In the genomic region with DNA sequence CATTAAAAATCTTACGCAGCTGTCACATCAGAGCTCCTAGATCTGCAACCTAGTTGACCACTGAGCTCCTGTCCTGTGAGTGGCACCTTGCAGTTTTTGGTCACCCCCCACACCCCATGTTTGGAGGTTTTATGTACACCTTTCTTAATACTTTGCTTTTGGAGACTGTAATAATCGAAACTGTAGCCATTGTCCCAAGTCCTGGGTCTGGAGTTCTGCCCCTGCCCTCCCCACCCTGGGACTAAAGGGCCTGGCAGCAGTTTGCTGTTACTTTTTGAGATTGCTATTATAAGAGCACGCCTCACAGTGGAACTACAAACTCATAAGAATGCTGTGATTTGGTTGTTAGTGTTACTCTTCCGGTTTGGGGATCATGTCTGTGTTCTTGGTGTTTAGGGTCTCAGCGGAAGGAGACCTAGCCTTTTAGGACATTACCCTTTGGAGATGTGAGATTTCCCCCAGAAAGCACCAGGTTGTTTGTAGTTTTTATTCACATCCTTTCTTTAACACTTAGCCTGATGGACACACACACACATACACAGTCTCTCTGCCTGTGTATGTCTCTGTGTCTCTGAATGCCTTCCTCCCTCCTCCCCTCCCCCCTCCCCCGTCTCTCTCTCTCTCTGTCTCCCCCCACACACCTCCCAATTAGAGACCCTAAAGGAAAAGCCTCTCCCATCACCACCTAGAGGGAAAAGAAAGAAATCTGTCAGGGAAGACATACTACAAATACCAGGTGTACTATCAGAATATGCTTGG, we compare ENCODE assay signal across 8 mouse cellular contexts.
A peak's percentile ranks its signal among the peaks of the same experiment; 100 is the strongest.
DNase-seq lines count a peak whose midpoint lies in the region; ATAC-seq and TF ChIP-seq lines count a peak whose summit lies in the region.

No protein-coding gene starts in this region.

- TF ChIP-seq EP300 in heart, adult 2 months (IDR thresholded peaks at IDR 0.05; ENCODE audit: insufficient read depth, low read depth, low read length) = no peak

- intact Hi-C loops in heart, adult 2 months (cut with DNase I) = no loop called here
- intact Hi-C loops in heart, postnatal 14 days (cut with DNase I) = loop anchor here (5.0 kb wide), 1 partner anchor 680 kb away; a partner anchor contains a TSS

- peaks cover 1% of the 10 kb centered on the region; the same call in 1 of the 2 replicates for H3K4me1 ChIP-seq in heart, adult 2 months (ENCODE audit: control insufficient read depth, insufficient read depth, low read length)
- peaks cover 14% of the 10 kb centered on the region; the same call in 1 of the 2 replicates for H3K4me1 ChIP-seq in forebrain, postnatal 0 days (ENCODE audit: insufficient read depth)
- H3K4me1 ChIP-seq in liver, embryonic 16.5 days (ENCODE audit: control insufficient read depth, low read depth, low read length) = no peaks in the 10 kb centered on the region

- no peaks in the 10 kb centered on the region for H3K9me3 ChIP-seq in forebrain, postnatal 0 days (ENCODE audit: low read length)
- no peaks in the 10 kb centered on the region for H3K9me3 ChIP-seq in liver, embryonic 16.5 days (replicated peaks; ENCODE audit: control insufficient read depth, low read length)

- no peak for TF ChIP-seq CTCF in heart, adult 2 months (IDR thresholded peaks at IDR 0.05)
- TF ChIP-seq CTCF in forebrain, postnatal 0 days (IDR thresholded peaks at IDR 0.05; ENCODE audit: low read depth) = no peak

- peak overlapping the region; percentile 83 for H3K27ac ChIP-seq in heart, adult 2 months
- peak overlapping the region; percentile 99 for H3K27ac ChIP-seq in forebrain, postnatal 0 days (ENCODE audit: low read depth, low read length)
- H3K27ac ChIP-seq in liver, embryonic 16.5 days (ENCODE audit: low read length) = no peak overlapping the region; the same call in 1 of the 2 replicates

- TF ChIP-seq POLR2A in heart, adult 2 months (IDR thresholded peaks at IDR 0.05; ENCODE audit: insufficient read depth, low read depth, low read length) = no peak

- no peaks in the 10 kb centered on the region for H3K79me2 ChIP-seq in heart, adult 2 months (replicated peaks; ENCODE audit: control insufficient read depth, insufficient read depth, low read length)

- H3K27me3 ChIP-seq in heart, adult 2 months (ENCODE audit: control insufficient read depth, insufficient read depth, low read length) = no peaks in the 10 kb centered on the region
- no peaks in the 10 kb centered on the region for H3K27me3 ChIP-seq in forebrain, postnatal 0 days (ENCODE audit: insufficient read depth, low read length)
- no peaks in the 10 kb centered on the region for H3K27me3 ChIP-seq in liver, embryonic 16.5 days (ENCODE audit: control insufficient read depth, insufficient read depth, low read depth, low read length)

- peak overlapping the region; percentile 72 for H3K4me3 ChIP-seq in heart, adult 2 months
- H3K4me3 ChIP-seq in forebrain, postnatal 0 days (ENCODE audit: low read depth, low read length) = peak overlapping the region; percentile 49
- peak overlapping the region; percentile 62 for H3K4me3 ChIP-seq in liver, embryonic 16.5 days (ENCODE audit: low read depth, low read length)

- WGBS in heart, adult 2 months = 50% methylated on average over 6 of the region's 6 CpGs
- WGBS in forebrain, postnatal 0 days = 33% methylated on average over 6 of the region's 6 CpGs
- WGBS in liver, embryonic 16.5 days (ENCODE audit: insufficient replicate concordance) = 48% methylated on average over 6 of the region's 6 CpGs

- peak overlapping the region; percentile 85 for H3K4me2 ChIP-seq in forebrain, postnatal 0 days (ENCODE audit: low read depth)
- H3K4me2 ChIP-seq in liver, embryonic 16.5 days (ENCODE audit: low read depth, low read length) = peak overlapping the region; percentile 70

- no peaks in the 10 kb centered on the region for H3K36me3 ChIP-seq in heart, adult 2 months (ENCODE audit: control insufficient read depth, insufficient read depth, low read length)
- peaks cover 2% of the 10 kb centered on the region; the same call in 1 of the 2 replicates for H3K36me3 ChIP-seq in forebrain, postnatal 0 days (ENCODE audit: insufficient read depth)
- no peaks in the 10 kb centered on the region for H3K36me3 ChIP-seq in liver, embryonic 16.5 days (ENCODE audit: control insufficient read depth, insufficient read depth)

- H3K9ac ChIP-seq in heart, adult 2 months (ENCODE audit: low read depth, low read length) = no peak overlapping the region
- H3K9ac ChIP-seq in forebrain, postnatal 0 days = peak overlapping the region; percentile 81
- no peak overlapping the region; the same call in 1 of the 2 replicates for H3K9ac ChIP-seq in liver, embryonic 16.5 days (ENCODE audit: low read depth, low read length)

- no peak for DNase-seq in heart, adult 2 months
- DNase-seq in heart, postnatal 14 days = no peak
- peak; percentile 24 for DNase-seq in CD4-positive helper T cell, adult 2 months (ENCODE audit: low read depth, low spot score)
- DNase-seq in forebrain, postnatal 0 days = no peak
- no peak for DNase-seq in left cerebral cortex, adult 11 months (ENCODE audit: low spot score)
- DNase-seq in urinary bladder, postnatal 10 days (ENCODE audit: low spot score) = no peak
- DNase-seq in spleen, postnatal 14 days (ENCODE audit: low spot score in 2 of 2) = no peak

- ATAC-seq in forebrain, postnatal 0 days = peak; percentile 10
- no peak for ATAC-seq in liver, embryonic 16.5 days (ENCODE audit: low read depth)
